8 mouse cellular contexts compared by ENCODE assay signal in genomic region chr4:66402611-66403010, GRCm38 (mm10). TPM values are rescaled to one million over a fixed set of nuclear protein-coding genes. Genes with fewer than 3 reads are reported as not detected.
DNase-seq lines count a peak whose midpoint lies in the region; ATAC-seq and TF ChIP-seq lines count a peak whose summit lies in the region.

No protein-coding gene starts in this region.

- H3K4me2 ChIP-seq in lung, postnatal 0 days (replicated peaks; ENCODE audit: low read depth, low read length): peak overlapping the region; percentile 81

- no peak for TF ChIP-seq CTCF in layer of hippocampus, adult 2 months (conservative IDR thresholded peaks at IDR 0.05)
- no peak for TF ChIP-seq CTCF in lung, postnatal 0 days (IDR thresholded peaks at IDR 0.05)

- H3K9me3 ChIP-seq in lung, postnatal 0 days (ENCODE audit: low read length): no peaks in the 10 kb centered on the region

- H3K4me3 ChIP-seq in layer of hippocampus, adult 2 months: peak overlapping the region; percentile 72
- peak overlapping the region; percentile 51 for H3K4me3 ChIP-seq in lung, postnatal 0 days (ENCODE audit: low read depth, low read length)

- no peak overlapping the region for H3K9ac ChIP-seq in lung, postnatal 0 days (replicated peaks; ENCODE audit: low read depth)

- no peak for ATAC-seq in lung, postnatal 0 days
- ATAC-seq in megakaryocyte-erythroid progenitor cell, adult 5-6 weeks (replicated peaks; ENCODE audit: low FRiP score, low TSS enrichment, poor library complexity, severe bottlenecking): no peak

- WGBS in lung, postnatal 0 days: under 1% methylated on average over 23 of the region's 24 CpGs

- DNase-seq in heart, adult 11 months: peak; percentile 85
- no peak for DNase-seq in heart, adult 9 months (ENCODE audit: low spot score in 2 of 2)
- peak; percentile 88 for DNase-seq in cerebellum, adult 9-11 months
- peak; percentile 43 to 51 for DNase-seq in frontal cortex, postnatal 36 days (ENCODE audit: low spot score in 2 of 2)
- DNase-seq in layer of hippocampus, adult 2 months (ENCODE audit: low spot score in 2 of 2): peak in 1 of 2 experiments; percentile 25
- DNase-seq in lung, postnatal 0 days (ENCODE audit: low spot score): peak; percentile 24
- DNase-seq in right cerebral cortex, postnatal 36 days (ENCODE audit: low spot score in 2 of 2): peak; percentile 9 to 32

- no peak overlapping the region for H3K27ac ChIP-seq in layer of hippocampus, adult 2 months
- H3K27ac ChIP-seq in lung, postnatal 0 days (ENCODE audit: low read length): no peak overlapping the region

- no peak for TF ChIP-seq EP300 in lung, postnatal 0 days (IDR thresholded peaks at IDR 0.05)

- peaks cover 18% of the 10 kb centered on the region for H3K27me3 ChIP-seq in lung, postnatal 0 days (replicated peaks; ENCODE audit: insufficient read depth, low read length)

- H3K36me3 ChIP-seq in lung, postnatal 0 days (ENCODE audit: insufficient read depth, low read length): no peaks in the 10 kb centered on the region

- no peaks in the 10 kb centered on the region; the same call in 1 of the 2 replicates for H3K4me1 ChIP-seq in lung, postnatal 0 days (ENCODE audit: insufficient read depth, low read depth, low read length)

RNA-seq across cellular contexts. Expression of gene Astn2, which starts 1.8 kb away (rescaled TPM):
- total RNA-seq in layer of hippocampus, adult 2 months (2021): 10 to 100 TPM; 22.8 to 23.1 TPM
- 0.67 and 0.69 TPM in 2 replicates for polyA plus RNA-seq in lung, postnatal 0 days (2015; fragmentation: Nextera tagmentation; extraction: Ambion mirVana)
- not detected in 2 replicates for total RNA-seq in megakaryocyte-erythroid progenitor cell, adult 5-6 weeks (2014; fragmentation: Nextera tagmentation)
- total RNA-seq in megakaryocyte-erythroid progenitor cell, adult 5-6 weeks (2017): not detected in 2 replicates

Comparison
In these comparisons a context has a peak if more than half of its experiments do, and no peak if none do; other contexts are left out.
1. DNase-seq: peak in heart, adult 11 months (single experiment), cerebellum, adult 9-11 months (single experiment), frontal cortex, postnatal 36 days (2 of 2), lung, postnatal 0 days (single experiment) and right cerebral cortex, postnatal 36 days (2 of 2); none in heart, adult 9 months (0 of 2).
2. RNA of gene Astn2, which starts 1.8 kb away (total RNA-seq): 22.8 to 23.1 TPM in layer of hippocampus, adult 2 months; not detected in megakaryocyte-erythroid progenitor cell, adult 5-6 weeks; every median in the first group is over 10 times any median in the second.